Mouse (Mus musculus) lung, postnatal 14 days (tissue): Measurements from ENCODE around the gene Otulinl.
A peak's percentile ranks its signal among the peaks of the same experiment; 100 is the strongest.
"Not testable (repeated sequence)": the region's sequence is repeated elsewhere in the genome, so short reads cannot be mapped to it uniquely, and the experiment has no call there.

Experiments
- DNase-seq: peaks from one replicate; pipeline ENCODE4 v3.0.0; 2021

Otulinl gene

GRCm38 (mm10) chr15:27681419-27682187 lies at the start of gene Otulinl:
Gene Otulinl (minus strand): TSS chr15:27681579.
- peak; percentile 96 for DNase-seq

- no peak for DNase-seq
Observed at GRCm38 (mm10) chr15:27726228-27726627, 44.8 kb upstream of the Otulinl start.

- DNase-seq = no peak
Observed at GRCm38 (mm10) chr15:27724796-27725680, 43.7 kb upstream of the Otulinl start.

- no peak for DNase-seq
Observed at GRCm38 (mm10) chr15:27724298-27724697, 42.9 kb upstream of the Otulinl start.

- no peak for DNase-seq
Observed at GRCm38 (mm10) chr15:27723746-27724145, 42.4 kb upstream of the Otulinl start.

GRCm38 (mm10) chr15:27720297-27720696 lies 38.9 kb upstream of the Otulinl start:
- DNase-seq = not testable (repeated sequence)

- DNase-seq = no peak
Observed at GRCm38 (mm10) chr15:27718668-27719067, 37.3 kb upstream of the Otulinl start.

- peak; percentile 70 for DNase-seq
Observed at GRCm38 (mm10) chr15:27715331-27715730, 34.0 kb upstream of the Otulinl start.

- peak; percentile 63 for DNase-seq
Observed at GRCm38 (mm10) chr15:27710698-27711097, 29.3 kb upstream of the Otulinl start.

- no peak for DNase-seq
Observed at GRCm38 (mm10) chr15:27708968-27709612, 27.7 kb upstream of the Otulinl start.

- DNase-seq = no peak
Observed at GRCm38 (mm10) chr15:27708499-27708898, 27.1 kb upstream of the Otulinl start.

- DNase-seq = no peak
Observed at GRCm38 (mm10) chr15:27702972-27703313, 21.6 kb upstream of the Otulinl start.

- no peak for DNase-seq
Observed at GRCm38 (mm10) chr15:27702031-27702971, 20.9 kb upstream of the Otulinl start.

GRCm38 (mm10) chr15:27697632-27698031 lies 16.3 kb upstream of the Otulinl start:
- DNase-seq = no peak

- no peak for DNase-seq
Observed at GRCm38 (mm10) chr15:27693235-27693634, 11.9 kb upstream of the Otulinl start.

GRCm38 (mm10) chr15:27692161-27692560 lies 10.8 kb upstream of the Otulinl start:
- no peak for DNase-seq

GRCm38 (mm10) chr15:27691213-27691612 lies 9.8 kb upstream of the Otulinl start:
- DNase-seq = no peak

- no peak for DNase-seq
Observed at GRCm38 (mm10) chr15:27688041-27688651, 6.8 kb upstream of the Otulinl start.

- DNase-seq = no peak
Observed at GRCm38 (mm10) chr15:27684813-27685212, 3.4 kb upstream of the Otulinl start.

GRCm38 (mm10) chr15:27683206-27683605 lies 1.8 kb upstream of the Otulinl start:
- no peak for DNase-seq

- DNase-seq = no peak
Observed at GRCm38 (mm10) chr15:27682619-27683018, 1.2 kb upstream of the Otulinl start.

- no peak for DNase-seq
Observed at GRCm38 (mm10) chr15:27680997-27681396, 382 bp downstream of the Otulinl start.
